Mouse (Mus musculus) heart, postnatal 0 days (tissue): Measurements from ENCODE around the gene Gm10521. TPM values are rescaled to one million over a fixed set of nuclear protein-coding genes. Genes with fewer than 3 reads are reported as not detected.
A peak's percentile ranks its signal among the peaks of the same experiment; 100 is the strongest.

Source experiments
- ATAC-seq: fragments of 200-750 bp; cut with Nextera tagmentation; 2 replicates; pipeline ENCODE4 v1.8.0; 2017; ENCODE audit warnings: low read depth, moderate number of reproducible peaks, moderate library complexity; ENCODE audit not compliant: insufficient read depth
- DNase-seq: peaks from one replicate; pipeline ENCODE4 v3.0.0-alpha.2; 2016; ENCODE audit warnings: low spot score
- H3K27ac ChIP-seq: fragments of 300-500 bp; sonication (generic); 2 replicates; pipeline ENCODE4 v1.5.1; 2014; ENCODE audit warnings: low read depth, mild to moderate bottlenecking
- H3K27me3 ChIP-seq: fragments of 300-500 bp; sonication (generic); 2 replicates; pipeline ENCODE4 v1.6.1; 2014; ENCODE audit warnings: low read length, mixed read lengths; ENCODE audit not compliant: control insufficient read depth, insufficient read depth
- H3K36me3 ChIP-seq: fragments of 300-500 bp; sonication (generic); replicated peaks from 2 replicates; pipeline ENCODE4 v1.6.1; 2014; ENCODE audit warnings: low read length, mixed read lengths; ENCODE audit not compliant: control insufficient read depth, insufficient read depth
- H3K4me1 ChIP-seq: fragments of 300-500 bp; sonication (generic); 2 replicates; pipeline ENCODE4 v1.6.1; 2014; ENCODE audit warnings: antibody characterized with exemption; ENCODE audit not compliant: control insufficient read depth, insufficient read depth
- H3K4me2 ChIP-seq: fragments of 300-500 bp; sonication (generic); 2 replicates; pipeline ENCODE4 v1.6.1; 2014; ENCODE audit warnings: low read depth, mild to moderate bottlenecking, low read length, moderate library complexity
- H3K4me3 ChIP-seq: fragments of 300-500 bp; sonication (generic); 2 replicates; pipeline ENCODE4 v1.5.1; 2014; ENCODE audit warnings: low read depth, low read length
- H3K9ac ChIP-seq: fragments of 300-500 bp; sonication (generic); replicated peaks from 2 replicates; pipeline ENCODE4 v1.6.1; 2014; ENCODE audit warnings: low read depth, low read length, mixed read lengths
- H3K9me3 ChIP-seq: fragments of 300-500 bp; sonication (generic); replicated peaks from 2 replicates; pipeline ENCODE4 v1.6.1; 2016; ENCODE audit warnings: low read length; ENCODE audit not compliant: control insufficient read depth
- CTCF ChIP-seq: IDR thresholded peaks from 2 replicates; pipeline ENCODE4 v1.5.1; 2016; ENCODE audit warnings: antibody characterized with exemption, control low read depth, low read depth
- EP300 ChIP-seq: IDR thresholded peaks from 2 replicates; pipeline ENCODE4 v1.6.1; 2016; ENCODE audit warnings: antibody characterized with exemption, low read depth
- WGBS: fragments of 180-500 bp; shearing (Covaris S2); extraction: QIAGEN DNeasy Blood & Tissue Kit; methylation state at CpG from one replicate; pipeline ENCODE4 v1.1.7; 2014; 5-methylcytosine and 5-hydroxymethylcytosine counted together
- polyA plus RNA-seq: library from polyadenylated mRNA; unstranded; fragments of >200 nt; fragmentation: Nextera tagmentation; extraction: Ambion mirVana; gene quantifications from 2 replicates; pipeline ENCODE4 v1.2.1, GENCODE M21; 2015
- total RNA-seq: library from RNA; depleted of rRNA; stranded (reverse); fragments of >200 nt; gene quantifications from 2 replicates; pipeline ENCODE4 v1.2.3, GENCODE M21; 2014; ENCODE audit warnings: low replicate concordance; rRNA removed

Gm10521 gene
- total and polyA plus RNA-seq, 2 experiments from 2014 or later = 0.15 TPM; not detected in 1

GRCm38 (mm10) chr1:171933851-171934250 is 38.4 kb downstream of the Gm10521 start:
- TF ChIP-seq EP300 (no peak), CTCF (no peak)
- H3K4me1 ChIP-seq = no peaks in the 10 kb centered on the region
- H3K4me2 ChIP-seq = no peak overlapping the region
- no peaks in the 10 kb centered on the region for H3K9me3 ChIP-seq
- no peak overlapping the region for H3K9ac ChIP-seq
- no peak overlapping the region for H3K4me3 ChIP-seq
- ATAC-seq (no peak), DNase-seq (peak; percentile 10)
- no peaks in the 10 kb centered on the region for H3K36me3 ChIP-seq
- 20% methylated on average over 3 of the region's 3 CpGs for WGBS
- no peaks in the 10 kb centered on the region for H3K27me3 ChIP-seq
- no peak overlapping the region for H3K27ac ChIP-seq

DNA sequence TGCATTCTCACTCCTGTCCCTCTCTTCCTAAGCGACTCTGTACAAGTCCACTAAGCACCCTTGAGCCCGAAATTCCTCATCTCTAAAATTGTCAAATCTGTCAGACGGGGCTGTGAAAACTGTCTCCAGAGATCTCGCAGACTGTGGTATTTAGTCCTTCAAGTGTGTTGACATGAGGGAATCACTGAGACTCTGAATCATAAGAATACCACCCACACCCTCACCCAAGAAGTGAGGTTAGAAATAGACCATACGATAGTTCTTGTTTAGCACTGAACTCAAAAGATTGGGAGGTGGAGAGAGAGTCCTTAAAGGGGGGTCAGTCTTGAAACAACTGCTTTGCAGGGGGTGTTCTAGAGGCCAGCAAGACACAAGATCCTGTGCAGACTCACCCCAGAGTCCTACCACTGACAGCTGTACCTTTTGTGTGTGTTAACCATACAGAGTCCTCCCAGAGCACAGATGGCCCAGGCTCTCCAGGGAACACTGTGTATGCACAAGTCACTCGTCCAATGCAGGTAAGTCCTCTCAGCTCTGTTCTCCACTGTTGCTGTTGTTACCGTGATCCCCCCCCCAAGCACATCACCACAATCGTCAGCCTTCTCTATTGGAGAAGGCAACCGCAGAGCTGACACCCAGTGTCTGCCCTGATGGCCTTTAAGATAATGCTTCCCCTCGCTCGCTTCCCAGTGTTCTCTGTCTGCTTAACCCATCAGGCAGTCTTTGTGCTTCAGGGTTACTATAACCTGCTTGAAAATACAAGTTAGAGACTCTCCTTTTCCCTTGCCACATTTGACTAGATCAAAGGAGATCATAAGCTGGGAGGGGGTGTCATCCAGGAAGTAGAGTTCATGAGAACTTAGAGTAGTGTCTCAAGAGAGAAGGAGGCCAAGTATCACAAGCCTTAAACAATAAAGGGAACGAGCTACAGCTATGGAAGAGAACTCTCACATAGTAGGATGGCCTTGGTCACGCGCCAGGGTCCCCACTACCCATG is 43.8 kb downstream of the Gm10521 start:
- H3K36me3 ChIP-seq = no peaks in the 10 kb centered on the region
- no peaks in the 10 kb centered on the region for H3K9me3 ChIP-seq
- 56% methylated on average over 14 of the region's 14 CpGs for WGBS
- DNase-seq (no peak), ATAC-seq (no peak)
- H3K4me2 ChIP-seq = no peak overlapping the region
- H3K4me3 ChIP-seq = no peak overlapping the region
- H3K4me1 ChIP-seq = no peaks in the 10 kb centered on the region
- H3K27ac ChIP-seq = no peak overlapping the region
- no peak for TF ChIP-seq CTCF
- TF ChIP-seq EP300 = no peak
- no peaks in the 10 kb centered on the region for H3K27me3 ChIP-seq
- no peak overlapping the region for H3K9ac ChIP-seq

GRCm38 (mm10) chr1:171940626-171941025 is 45.2 kb downstream of the Gm10521 start:
- WGBS = 81% methylated on average over 6 of the region's 6 CpGs
- no peaks in the 10 kb centered on the region for H3K9me3 ChIP-seq
- H3K36me3 ChIP-seq = no peaks in the 10 kb centered on the region
- H3K27ac ChIP-seq = no peak overlapping the region
- no peaks in the 10 kb centered on the region for H3K27me3 ChIP-seq
- DNase-seq (no peak), ATAC-seq (no peak)
- TF ChIP-seq EP300 (no peak), CTCF (no peak)
- no peak overlapping the region for H3K4me2 ChIP-seq
- no peaks in the 10 kb centered on the region for H3K4me1 ChIP-seq
- H3K4me3 ChIP-seq = no peak overlapping the region
- no peak overlapping the region for H3K9ac ChIP-seq

DNA sequence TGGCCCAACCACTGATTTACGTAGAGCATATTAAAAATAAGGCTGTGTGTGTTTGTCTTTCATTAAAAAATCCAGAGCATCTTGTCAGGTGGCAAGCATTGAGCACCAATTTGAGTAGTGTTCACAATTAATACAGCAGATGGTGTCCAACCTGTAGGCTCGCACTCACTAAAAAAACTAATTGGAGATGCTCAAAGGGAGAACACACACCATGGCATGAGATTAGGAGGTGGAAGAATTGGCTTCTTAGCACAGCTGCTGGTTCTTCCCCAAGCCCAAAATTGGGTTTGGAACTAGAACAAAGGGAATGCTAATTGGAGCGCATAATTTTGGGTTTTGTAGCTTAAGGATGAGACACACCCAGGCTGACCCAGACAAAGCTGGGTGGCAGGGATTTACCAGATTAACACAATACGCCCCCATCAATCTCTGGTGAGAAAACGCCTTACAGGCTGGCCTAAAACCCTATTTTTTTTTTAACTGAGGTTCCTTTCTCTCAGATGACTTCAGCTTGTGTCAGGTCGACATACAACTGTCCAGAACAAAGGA is 51.1 kb downstream of the Gm10521 start:
- TF ChIP-seq CTCF (no peak), EP300 (no peak)
- ATAC-seq (no peak), DNase-seq (no peak)
- Histone ChIP-seq H3K4me2 (no peak overlapping the region), H3K4me1 (no peaks in the 10 kb centered on the region), H3K9ac (no peak overlapping the region), H3K4me3 (no peak overlapping the region), H3K27ac (no peak overlapping the region), H3K9me3 (no peaks in the 10 kb centered on the region), H3K27me3 (no peaks in the 10 kb centered on the region), H3K36me3 (no peaks in the 10 kb centered on the region)
- 70% methylated on average over 6 of the region's 6 CpGs for WGBS

Other genes starting within 250 kb of the Gm10521 start
- not detected in 2 replicates for gene Slamf7, start 242.6 kb upstream of the Gm10521 start, total RNA-seq
- gene Slamf7, start 242.6 kb upstream of the Gm10521 start, polyA plus RNA-seq = 0.12 and 0.14 TPM in 2 replicates
- gene Cd48, start 213.7 kb upstream of the Gm10521 start, total RNA-seq = 2.0 TPM in 1 of 2 replicates, not detected in the other
- 2.1 and 2.6 TPM in 2 replicates for gene Cd48, start 213.7 kb upstream of the Gm10521 start, polyA plus RNA-seq
- 0.15 TPM in 1 of 2 replicates, not detected in the other for gene Slamf1, start 128.5 kb upstream of the Gm10521 start, total RNA-seq
- gene Slamf1, start 128.5 kb upstream of the Gm10521 start, polyA plus RNA-seq = 0.10 and 0.14 TPM in 2 replicates
- gene Cd84, start 56.0 kb upstream of the Gm10521 start, total RNA-seq = 0.27 and 4.6 TPM in 2 replicates
- gene Cd84, start 56.0 kb upstream of the Gm10521 start, polyA plus RNA-seq = 1.7 and 2.1 TPM in 2 replicates
- 0.12 TPM in 1 of 2 replicates, not detected in the other for gene Slamf6, start 21.9 kb downstream of the Gm10521 start, total RNA-seq
- gene Slamf6, start 21.9 kb downstream of the Gm10521 start, polyA plus RNA-seq = 0.11 and 0.26 TPM in 2 replicates
- 11.2 and 11.4 TPM in 2 replicates for gene Vangl2, start 132.8 kb downstream of the Gm10521 start, total RNA-seq
- 4.7 and 5.2 TPM in 2 replicates for gene Vangl2, start 132.8 kb downstream of the Gm10521 start, polyA plus RNA-seq
- gene Nhlh1, start 161.9 kb downstream of the Gm10521 start, total RNA-seq = not detected in 2 replicates
- not detected in 2 replicates for gene Nhlh1, start 161.9 kb downstream of the Gm10521 start, polyA plus RNA-seq
- 148 and 174 TPM in 2 replicates for gene Copa, start 186.9 kb downstream of the Gm10521 start, total RNA-seq
- 101 and 102 TPM in 2 replicates for gene Copa, start 186.9 kb downstream of the Gm10521 start, polyA plus RNA-seq
- 53.4 and 87.3 TPM in 2 replicates for gene Ncstn, start 187.1 kb downstream of the Gm10521 start, total RNA-seq
- gene Ncstn, start 187.1 kb downstream of the Gm10521 start, polyA plus RNA-seq = 63.9 and 68.1 TPM in 2 replicates
- gene Pex19, start 231.1 kb downstream of the Gm10521 start, total RNA-seq = 157 and 250 TPM in 2 replicates
- gene Pex19, start 231.1 kb downstream of the Gm10521 start, polyA plus RNA-seq = 155 and 161 TPM in 2 replicates